Mouse (Mus musculus) neutrophil, adult 59 days (primary cell): ENCODE measurements around the gene Hmx1. TPM values are rescaled to one million over a fixed set of nuclear protein-coding genes. Genes with fewer than 3 reads are reported as not detected.

Experiments used
- total RNA-seq, 2 experiments: library from RNA; stranded (reverse); gene quantifications; 1 replicate in 1 of 2; 2 replicates in 1 of 2; pipeline ENCODE4 v1.2.4; 2023

Hmx1 gene
- total RNA-seq = not detected

DNA sequence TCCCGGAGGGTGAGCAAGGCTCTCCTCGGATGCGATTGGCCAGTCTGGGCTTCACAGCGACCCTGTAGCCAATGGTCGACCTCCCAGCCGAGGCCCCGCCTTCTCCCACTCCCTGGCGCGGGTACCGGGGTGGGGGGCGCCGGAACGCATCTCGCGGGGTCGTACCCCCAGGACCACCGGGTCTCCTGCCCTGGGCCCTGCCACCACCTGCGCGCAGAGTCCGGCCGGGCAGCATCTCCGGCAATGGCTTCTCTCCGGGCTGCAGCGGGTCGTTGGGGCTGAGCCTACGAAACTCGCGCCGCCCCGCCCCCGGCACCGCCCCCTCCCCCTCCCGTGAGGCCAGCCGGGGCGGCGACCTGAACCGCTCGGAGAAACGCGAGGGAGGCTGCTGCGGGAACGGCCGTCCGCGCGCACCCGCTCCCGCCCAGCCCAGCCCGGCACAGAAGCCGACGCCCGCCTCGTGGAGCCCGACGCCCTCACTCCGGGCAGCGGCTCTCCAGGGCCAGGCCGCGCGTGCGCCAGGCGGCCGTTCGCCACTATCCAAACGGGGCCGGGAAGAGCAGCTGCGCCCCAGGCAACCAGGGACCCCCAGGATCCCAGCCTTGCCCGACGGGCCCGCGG is at the start of gene Hmx1:
Hmx1 (plus strand) TSS at position 618 of the 621 bp plus-strand sequence.

Other genes starting within 250 kb of the Hmx1 start
- gene Adra2c, start 110.8 kb upstream of the Hmx1 start, total RNA-seq = not detected
- under 1 TPM in 1 of 2 experiments, not detected in 1; 0.16 TPM for gene Cpz, start 136.6 kb downstream of the Hmx1 start, total RNA-seq
- gene Trmt44, start 186.0 kb downstream of the Hmx1 start, total RNA-seq = 1 to 10 TPM; 5.6 to 6.4 TPM
- 100 to 1,000 TPM; 163 to 165 TPM for gene Acox3, start 193.9 kb downstream of the Hmx1 start, total RNA-seq